Mouse (Mus musculus) heart, embryonic 15.5 days (tissue): ENCODE data around the gene Ankrd60. TPM values are rescaled to one million over a fixed set of nuclear protein-coding genes. Genes with fewer than 3 reads are reported as not detected.

ENCODE experiments used
- polyA plus RNA-seq: library from polyadenylated mRNA; unstranded; fragments of >200 nt; fragmentation: Nextera tagmentation; extraction: Ambion mirVana; gene quantifications from 2 replicates; pipeline ENCODE4 v1.2.1, GENCODE M21; 2015

Ankrd60 gene
- polyA plus RNA-seq, 1 experiment from 2014 or later, result not detected

Other genes with a start within 250 kb of the Ankrd60 start
- gene 1700021F07Rik, start 55.8 kb downstream of the Ankrd60 start, polyA plus RNA-seq, result not detected in 2 replicates
- gene Rab22a, start 81.4 kb upstream of the Ankrd60 start, polyA plus RNA-seq, result 29.7 and 32.5 TPM in 2 replicates
- gene 1700010B08Rik, start 141.1 kb upstream of the Ankrd60 start, polyA plus RNA-seq, result not detected in 2 replicates
- 8.0 and 9.8 TPM in 2 replicates for gene Vapb, start 159.1 kb upstream of the Ankrd60 start, polyA plus RNA-seq